Mouse (Mus musculus) forebrain, embryonic 10.5 days (tissue): ENCODE data around the gene Fads1. TPM values are rescaled to one million over a fixed set of nuclear protein-coding genes. Genes with fewer than 3 reads are reported as not detected.
"Not testable (repeated sequence)": the region's sequence is repeated elsewhere in the genome, so short reads cannot be mapped to it uniquely, and the experiment has no call there.

Experiments
- DNase-seq: peaks from one replicate; pipeline ENCODE4 v3.0.0-alpha.2; 2017; ENCODE audit warnings: low spot score; ENCODE audit errors: extremely low spot score
- H3K27ac ChIP-seq: fragments of 300-500 bp; sonication (generic); 2 replicates; pipeline ENCODE4 v1.5.1; 2016; ENCODE audit warnings: mild to moderate bottlenecking
- H3K27me3 ChIP-seq: fragments of 300-500 bp; sonication (generic); 2 replicates; pipeline ENCODE4 v1.6.1; 2016; ENCODE audit warnings: mild to moderate bottlenecking; ENCODE audit not compliant: poor library complexity, severe bottlenecking
- H3K36me3 ChIP-seq: fragments of 300-500 bp; sonication (generic); replicated peaks from 2 replicates; pipeline ENCODE4 v1.6.1; 2016; ENCODE audit warnings: mild to moderate bottlenecking, moderate library complexity
- H3K4me1 ChIP-seq: fragments of 300-500 bp; sonication (generic); 2 replicates; pipeline ENCODE4 v1.6.1; 2016
- H3K4me3 ChIP-seq: fragments of 300-500 bp; sonication (generic); 2 replicates; pipeline ENCODE4 v1.5.1; 2016; ENCODE audit warnings: mild to moderate bottlenecking, moderate library complexity
- H3K9me3 ChIP-seq: fragments of 300-500 bp; sonication (generic); 2 replicates; pipeline ENCODE4 v1.6.1; 2016; ENCODE audit warnings: mild to moderate bottlenecking, moderate library complexity
- WGBS: fragments of 180-500 bp; shearing (Covaris S2); methylation state at CpG from one replicate; pipeline ENCODE4 v1.1.7; 2016; 5-methylcytosine and 5-hydroxymethylcytosine counted together
- polyA plus RNA-seq: library from polyadenylated mRNA; unstranded; fragments of >200 nt; fragmentation: Nextera tagmentation; extraction: Ambion mirVana; gene quantifications from 2 replicates; pipeline ENCODE4 v1.2.1, GENCODE M21; 2016

Gene Fads1
- polyA plus RNA-seq: 171 and 180 TPM in 2 replicates

DNA sequence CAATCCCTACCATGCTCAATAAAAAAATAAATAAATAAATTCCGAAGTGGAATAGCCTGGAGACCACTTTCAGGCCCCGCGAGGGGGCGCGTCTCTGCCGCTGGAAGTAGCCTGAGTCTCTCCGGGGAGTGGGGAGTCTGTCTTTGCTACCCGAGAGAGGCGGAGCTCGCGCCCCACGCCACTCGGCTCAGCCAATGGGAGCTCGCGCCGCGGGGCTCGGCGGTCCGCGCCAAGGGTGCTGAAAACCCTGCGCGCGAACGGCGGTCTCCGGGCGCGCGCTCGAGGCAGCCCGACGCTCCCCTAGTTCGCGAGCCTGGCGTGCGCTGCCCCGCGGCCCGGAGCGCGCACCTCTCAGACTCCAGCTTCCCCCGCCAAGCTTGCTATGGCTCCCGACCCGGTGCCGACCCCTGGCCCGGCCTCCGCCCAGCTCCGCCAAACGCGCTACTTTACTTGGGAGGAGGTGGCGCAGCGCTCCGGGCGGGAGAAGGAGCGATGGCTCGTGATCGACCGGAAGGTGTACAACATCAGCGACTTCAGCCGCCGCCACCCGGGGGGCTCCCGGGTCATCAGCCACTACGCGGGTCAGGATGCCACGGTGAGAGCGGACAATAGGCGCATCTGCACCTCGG, at the start of gene Fads1:
Gene Fads1, plus strand, starts transcription at position 219 of the 629 bp plus-strand sequence.
- DNase-seq: peak; percentile 93
- Histone ChIP-seq H3K27ac (peak within 1 kb of the TSS; percentile 99), H3K4me1 (peaks cover 35% of the 10 kb centered on the region), H3K9me3 (no peaks in the 10 kb centered on the region), H3K4me3 (peak within 1 kb of the TSS; percentile 97), H3K36me3 (peaks cover 34% of the 10 kb centered on the region), H3K27me3 (no peaks in the 10 kb centered on the region)
- WGBS: under 1% methylated on average over 70 of the region's 70 CpGs

DNA sequence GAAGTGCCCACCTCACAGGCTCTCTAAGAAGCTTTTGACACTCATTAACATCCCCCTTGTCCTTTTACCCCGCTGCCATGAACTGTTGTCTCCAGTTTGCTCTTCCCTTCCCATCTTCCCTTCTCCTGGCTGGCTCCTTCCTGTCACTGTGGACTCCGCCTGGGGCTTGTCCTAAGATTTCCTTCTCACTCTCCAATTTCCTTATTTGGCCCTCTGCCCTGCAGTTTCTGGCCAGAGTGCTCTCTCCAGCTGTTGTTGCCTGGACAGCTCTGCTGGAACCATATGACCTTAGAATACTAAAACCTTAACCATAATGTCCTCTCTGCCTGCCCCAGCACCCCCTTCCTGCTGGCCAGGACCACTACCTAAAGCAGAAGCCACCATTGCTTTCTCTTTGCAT, 48.0 kb upstream of the Fads1 start:
- Histone ChIP-seq H3K4me3 (no peak overlapping the region), H3K4me1 (no peaks in the 10 kb centered on the region), H3K27me3 (no peaks in the 10 kb centered on the region), H3K27ac (no peak overlapping the region), H3K36me3 (no peaks in the 10 kb centered on the region), H3K9me3 (no peaks in the 10 kb centered on the region)
- peak; percentile 9 for DNase-seq
- WGBS: 61% methylated on average over 2 of the region's 2 CpGs

GRCm38 (mm10) chr19:10137423-10137822, 45.3 kb upstream of the Fads1 start:
- H3K36me3 ChIP-seq: no peaks in the 10 kb centered on the region
- no peaks in the 10 kb centered on the region for H3K4me1 ChIP-seq
- no peak overlapping the region for H3K27ac ChIP-seq
- 78% methylated on average over 5 of the region's 5 CpGs for WGBS
- DNase-seq: no peak
- no peaks in the 10 kb centered on the region for H3K9me3 ChIP-seq
- no peaks in the 10 kb centered on the region for H3K27me3 ChIP-seq
- no peak overlapping the region for H3K4me3 ChIP-seq

DNA sequence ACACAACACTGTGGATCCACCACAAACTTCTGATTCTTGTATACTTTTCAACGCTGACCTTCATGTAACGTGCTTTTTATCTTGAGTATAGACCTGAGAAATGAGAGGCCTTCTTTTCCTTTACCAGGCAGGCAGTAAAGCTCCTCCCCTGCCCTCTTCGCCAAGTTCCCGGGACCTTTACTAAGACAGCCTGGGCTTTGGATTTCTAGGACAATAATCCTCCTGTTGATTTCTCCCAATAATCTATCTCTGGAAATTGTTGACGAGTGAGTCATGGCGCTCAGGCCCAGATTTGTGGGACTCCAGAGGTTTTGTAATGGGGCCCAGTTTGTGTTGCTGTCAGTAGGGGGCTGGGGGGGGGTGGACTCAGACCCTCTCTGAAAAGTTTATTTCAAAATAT, 43.0 kb upstream of the Fads1 start:
- WGBS: 91% methylated on average over 6 of the region's 6 CpGs
- H3K4me1 ChIP-seq: peaks cover 18% of the 10 kb centered on the region
- no peak overlapping the region for H3K27ac ChIP-seq
- H3K9me3 ChIP-seq: no peaks in the 10 kb centered on the region
- no peaks in the 10 kb centered on the region for H3K36me3 ChIP-seq
- H3K27me3 ChIP-seq: no peaks in the 10 kb centered on the region
- no peak overlapping the region for H3K4me3 ChIP-seq
- no peak for DNase-seq

GRCm38 (mm10) chr19:10143667-10144066, 39.0 kb upstream of the Fads1 start:
- 35% methylated on average over 2 of the region's 2 CpGs for WGBS

DNA sequence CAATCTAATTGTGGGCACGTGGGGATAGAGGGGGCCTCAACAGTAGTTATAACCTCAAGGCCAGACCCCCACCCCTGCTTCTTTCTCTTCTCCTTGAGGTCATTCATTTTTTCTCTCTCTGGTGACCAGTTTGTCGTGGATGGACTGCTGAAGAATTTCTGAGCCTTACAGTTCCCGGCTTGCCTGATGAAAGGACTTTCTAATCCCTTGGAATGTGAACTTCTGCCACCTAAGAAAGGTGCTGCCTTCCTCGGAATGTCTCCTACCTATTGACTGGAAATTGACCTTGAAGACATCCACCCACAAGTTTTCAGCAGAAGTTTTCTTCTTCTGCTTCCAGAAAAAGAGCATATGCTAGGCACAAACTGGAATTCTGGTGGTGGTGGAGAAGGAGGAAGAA, 38.2 kb upstream of the Fads1 start:
- Histone ChIP-seq H3K9me3 (no peaks in the 10 kb centered on the region), H3K27ac (peak overlapping the region; percentile 58; the same call in 1 of the 2 replicates), H3K4me3 (no peak overlapping the region), H3K36me3 (no peaks in the 10 kb centered on the region), H3K4me1 (peaks cover 35% of the 10 kb centered on the region), H3K27me3 (no peaks in the 10 kb centered on the region)
- DNase-seq: no peak
- WGBS: 55% methylated on average over 4 of the region's 4 CpGs

More at GRCm38 (mm10) chr19:10143667-10144066, 39.0 kb upstream of the Fads1 start:
- Histone ChIP-seq H3K4me1 (peaks cover 30% of the 10 kb centered on the region), H3K27me3 (no peaks in the 10 kb centered on the region), H3K27ac (peak overlapping the region; percentile 58; the same call in 1 of the 2 replicates), H3K9me3 (no peaks in the 10 kb centered on the region), H3K4me3 (no peak overlapping the region), H3K36me3 (no peaks in the 10 kb centered on the region)
- DNase-seq: no peak

GRCm38 (mm10) chr19:10148555-10148954, 34.1 kb upstream of the Fads1 start:
- Histone ChIP-seq H3K4me3 (no peak overlapping the region), H3K27me3 (no peaks in the 10 kb centered on the region), H3K27ac (no peak overlapping the region), H3K36me3 (no peaks in the 10 kb centered on the region), H3K4me1 (peaks cover 30% of the 10 kb centered on the region), H3K9me3 (peaks cover 6% of the 10 kb centered on the region; the same call in 1 of the 2 replicates)
- 90% methylated on average over 6 of the region's 6 CpGs for WGBS
- DNase-seq: no peak

DNA sequence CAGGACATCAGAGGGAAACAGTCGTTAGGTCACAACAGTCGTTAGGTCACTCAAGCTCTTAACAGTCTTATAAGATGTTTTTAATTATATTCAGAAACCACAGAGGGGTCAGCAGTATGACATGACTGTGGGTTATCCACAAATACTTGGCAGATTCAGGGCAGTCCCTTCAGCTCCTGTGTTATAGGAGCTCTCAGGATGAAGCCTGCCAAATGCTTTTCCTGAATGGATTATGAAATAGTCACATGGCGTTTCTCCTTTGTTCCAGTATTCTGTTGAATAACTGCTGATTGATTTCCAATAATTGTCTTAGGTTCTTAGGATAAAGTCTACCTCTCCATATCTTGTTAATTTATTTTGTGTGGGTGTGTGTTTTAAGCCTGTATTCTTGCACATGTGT, 33.5 kb upstream of the Fads1 start:
- H3K27ac ChIP-seq: no peak overlapping the region
- no peak for DNase-seq
- H3K36me3 ChIP-seq: no peaks in the 10 kb centered on the region
- no peaks in the 10 kb centered on the region for H3K27me3 ChIP-seq
- WGBS: 81% methylated on average over 3 of the region's 3 CpGs
- peaks cover 6% of the 10 kb centered on the region; the same call in 1 of the 2 replicates for H3K9me3 ChIP-seq
- no peak overlapping the region for H3K4me3 ChIP-seq
- H3K4me1 ChIP-seq: peaks cover 23% of the 10 kb centered on the region

DNA sequence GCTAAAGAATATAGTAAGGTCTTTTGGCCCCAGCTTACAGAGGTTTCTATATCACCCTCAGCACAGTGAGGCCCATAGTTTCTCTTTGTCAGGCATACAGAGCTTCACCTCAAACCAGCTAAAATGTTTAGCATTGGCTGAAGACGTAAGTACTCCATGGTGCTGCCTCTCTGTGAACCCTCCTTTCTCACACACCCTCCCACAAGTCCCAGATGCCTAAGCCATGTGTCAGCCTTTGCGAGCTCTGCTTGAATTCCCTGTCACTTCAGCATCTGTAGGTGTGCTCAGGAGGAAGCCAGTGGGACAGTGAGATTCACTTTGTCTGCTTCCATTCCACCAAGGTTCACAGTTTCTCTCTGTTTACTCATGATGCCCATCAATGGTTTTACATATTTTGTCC, 25.0 kb upstream of the Fads1 start:
- Histone ChIP-seq H3K27ac (no peak overlapping the region), H3K27me3 (no peaks in the 10 kb centered on the region), H3K9me3 (peaks cover 6% of the 10 kb centered on the region; the same call in 1 of the 2 replicates), H3K36me3 (no peaks in the 10 kb centered on the region), H3K4me3 (no peak overlapping the region), H3K4me1 (no peaks in the 10 kb centered on the region)
- DNase-seq: no peak
- WGBS: 82% methylated on average over 2 of the region's 2 CpGs

DNA sequence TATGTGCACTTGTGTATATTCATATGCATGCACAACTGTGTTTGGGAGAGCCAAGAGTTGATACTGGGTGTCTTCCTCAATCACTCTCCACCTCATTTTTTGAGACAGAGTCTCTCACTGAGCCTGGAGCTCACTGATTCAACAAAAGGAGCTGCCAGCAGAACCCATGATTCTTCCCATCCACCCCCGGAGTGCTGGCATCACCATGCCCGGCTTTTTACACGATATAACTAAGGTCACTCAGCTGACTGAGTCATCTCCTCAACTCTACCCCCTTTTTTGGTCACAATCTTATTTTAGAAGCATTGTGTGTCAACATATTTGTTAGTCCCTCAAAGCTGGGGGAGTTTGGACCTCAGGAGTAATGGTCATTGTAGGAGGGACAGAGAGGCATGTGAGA, 18.8 kb upstream of the Fads1 start:
- Histone ChIP-seq H3K4me3 (no peak overlapping the region), H3K36me3 (no peaks in the 10 kb centered on the region), H3K4me1 (no peaks in the 10 kb centered on the region), H3K27me3 (no peaks in the 10 kb centered on the region), H3K9me3 (no peaks in the 10 kb centered on the region), H3K27ac (no peak overlapping the region)
- DNase-seq: no peak
- 91% methylated on average over 3 of the region's 3 CpGs for WGBS

GRCm38 (mm10) chr19:10165928-10166327, 16.8 kb upstream of the Fads1 start:
- H3K27me3 ChIP-seq, H3K9me3 ChIP-seq, H3K4me3 ChIP-seq, DNase-seq, H3K36me3 ChIP-seq, H3K27ac ChIP-seq, H3K4me1 ChIP-seq: not testable (repeated sequence)
- 81% methylated on average over 4 of the region's 4 CpGs for WGBS

- Histone ChIP-seq H3K4me1 (no peaks in the 10 kb centered on the region), H3K4me3 (no peak overlapping the region), H3K27ac (no peak overlapping the region), H3K36me3 (no peaks in the 10 kb centered on the region), H3K27me3 (no peaks in the 10 kb centered on the region), H3K9me3 (no peaks in the 10 kb centered on the region)
- DNase-seq: no peak
- WGBS: 87% methylated on average over 4 of the region's 4 CpGs
These were observed 15.6 kb upstream of the Fads1 start for GRCm38 (mm10) chr19:10167112-10167511.

- Histone ChIP-seq H3K4me3 (no peak overlapping the region), H3K36me3 (no peaks in the 10 kb centered on the region), H3K4me1 (no peaks in the 10 kb centered on the region), H3K27me3 (no peaks in the 10 kb centered on the region), H3K9me3 (no peaks in the 10 kb centered on the region), H3K27ac (no peak overlapping the region)
- WGBS: 94% methylated on average over 1 of the region's 1 CpGs
- no peak for DNase-seq
These were observed 14.7 kb upstream of the Fads1 start for GRCm38 (mm10) chr19:10167951-10168350.
